Mouse (Mus musculus) forebrain, embryonic 11.5 days (tissue): ENCODE measurements around the gene Sp100. TPM values are rescaled to one million over a fixed set of nuclear protein-coding genes. Genes with fewer than 3 reads are reported as not detected.
"Not testable (repeated sequence)": the region's sequence is repeated elsewhere in the genome, so short reads cannot be mapped to it uniquely, and the experiment has no call there.

Experiments used
- ATAC-seq: fragments of 200-750 bp; cut with Nextera tagmentation; replicated peaks from 2 replicates; pipeline ENCODE4 v1.8.0; 2017; ENCODE audit warnings: moderate TSS enrichment; ENCODE audit not compliant: low FRiP score
- DNase-seq: peaks from one replicate; pipeline ENCODE4 v3.0.0-alpha.2; 2017; ENCODE audit warnings: low spot score
- H3K27ac ChIP-seq: fragments of 300-500 bp; sonication (generic); 2 replicates; pipeline ENCODE4 v1.5.1; 2014; ENCODE audit warnings: low read depth, low read length
- H3K27me3 ChIP-seq: fragments of 300-500 bp; sonication (generic); 2 replicates; pipeline ENCODE4 v1.6.1; 2014; ENCODE audit warnings: mild to moderate bottlenecking, low read length, mixed read lengths; ENCODE audit not compliant: control insufficient read depth, insufficient read depth
- H3K36me3 ChIP-seq: fragments of 300-500 bp; sonication (generic); 2 replicates; pipeline ENCODE4 v1.6.1; 2014; ENCODE audit warnings: mild to moderate bottlenecking, low read length, moderate library complexity, mixed read lengths; ENCODE audit not compliant: control insufficient read depth, insufficient read depth
- H3K4me1 ChIP-seq: fragments of 300-500 bp; sonication (generic); replicated peaks from 2 replicates; pipeline ENCODE4 v1.6.1; 2014; ENCODE audit warnings: low read length, mixed read lengths; ENCODE audit not compliant: control insufficient read depth, insufficient read depth
- H3K4me2 ChIP-seq: fragments of 300-500 bp; sonication (generic); 2 replicates; pipeline ENCODE4 v1.6.1; 2014; ENCODE audit warnings: low read depth, mild to moderate bottlenecking, low read length, moderate library complexity, mixed read lengths; ENCODE audit not compliant: severe bottlenecking
- H3K4me3 ChIP-seq: fragments of 300-500 bp; sonication (generic); 2 replicates; pipeline ENCODE4 v1.5.1; 2014; ENCODE audit warnings: low read depth, low read length
- H3K9ac ChIP-seq: fragments of 300-500 bp; sonication (generic); 2 replicates; pipeline ENCODE4 v1.6.1; 2014; ENCODE audit warnings: low read length
- H3K9me3 ChIP-seq: fragments of 300-500 bp; sonication (generic); 2 replicates; pipeline ENCODE4 v1.6.1; 2016; ENCODE audit warnings: low read length, mixed read lengths; ENCODE audit not compliant: control insufficient read depth
- WGBS: fragments of 180-500 bp; shearing (Covaris S2); extraction: QIAGEN DNeasy Blood & Tissue Kit; methylation state at CpG from one replicate; pipeline ENCODE4 v1.1.7; 2014; 5-methylcytosine and 5-hydroxymethylcytosine counted together
- polyA plus RNA-seq: library from polyadenylated mRNA; unstranded; fragments of >200 nt; fragmentation: Nextera tagmentation; extraction: Ambion mirVana; gene quantifications from 2 replicates; pipeline ENCODE4 v1.2.1, GENCODE M21; 2014

The Sp100 gene
- 0.29 and 0.65 TPM in 2 replicates for polyA plus RNA-seq

- H3K4me1 ChIP-seq, H3K4me3 ChIP-seq, H3K27me3 ChIP-seq, H3K9ac ChIP-seq, H3K4me2 ChIP-seq, ATAC-seq, H3K9me3 ChIP-seq, H3K27ac ChIP-seq, H3K36me3 ChIP-seq, DNase-seq: not testable (repeated sequence)
- WGBS = 89% methylated on average over 6 of the region's 6 CpGs
Observed at GRCm38 (mm10) chr1:85649881-85650280, at the start of gene Sp100. Gene Sp100 (plus strand): TSS chr1:85649988.

GRCm38 (mm10) chr1:85600078-85600477 is 49.7 kb upstream of the Sp100 start, which contains the start of gene Sp140:
Gene Sp140 (plus strand): TSS chr1:85600378.
- not testable (repeated sequence) for H3K9ac ChIP-seq, H3K27ac ChIP-seq, DNase-seq, H3K4me3 ChIP-seq, H3K4me2 ChIP-seq, H3K36me3 ChIP-seq, ATAC-seq, H3K27me3 ChIP-seq, H3K4me1 ChIP-seq, H3K9me3 ChIP-seq
- WGBS = no CpG with 5 or more reads among the region's 5 CpGs

GRCm38 (mm10) chr1:85600794-85601193 is 49.0 kb upstream of the Sp100 start:
- WGBS = 60% methylated on average over 4 of the region's 4 CpGs
- not testable (repeated sequence) for H3K27me3 ChIP-seq, H3K36me3 ChIP-seq, H3K9ac ChIP-seq, H3K4me1 ChIP-seq, H3K4me2 ChIP-seq, H3K27ac ChIP-seq, DNase-seq, H3K4me3 ChIP-seq, H3K9me3 ChIP-seq, ATAC-seq

GRCm38 (mm10) chr1:85604341-85604740 is 45.4 kb upstream of the Sp100 start:
- H3K36me3 ChIP-seq, H3K4me1 ChIP-seq, H3K27ac ChIP-seq, DNase-seq, H3K4me2 ChIP-seq, ATAC-seq, H3K9ac ChIP-seq, H3K4me3 ChIP-seq, H3K9me3 ChIP-seq, H3K27me3 ChIP-seq: not testable (repeated sequence)
- WGBS = no CpG with 5 or more reads among the region's 1 CpGs

- H3K4me3 ChIP-seq, H3K9me3 ChIP-seq, H3K4me1 ChIP-seq, H3K27me3 ChIP-seq, H3K4me2 ChIP-seq, DNase-seq, H3K36me3 ChIP-seq, ATAC-seq, H3K27ac ChIP-seq, H3K9ac ChIP-seq: not testable (repeated sequence)
- WGBS = 88% methylated on average over 3 of the region's 4 CpGs
Observed at GRCm38 (mm10) chr1:85608361-85608760, 41.4 kb upstream of the Sp100 start.

GRCm38 (mm10) chr1:85610581-85610980 is 39.2 kb upstream of the Sp100 start:
- H3K9me3 ChIP-seq, H3K27ac ChIP-seq, H3K4me1 ChIP-seq, H3K4me2 ChIP-seq, H3K36me3 ChIP-seq, DNase-seq, H3K27me3 ChIP-seq, H3K9ac ChIP-seq, ATAC-seq, H3K4me3 ChIP-seq: not testable (repeated sequence)
- WGBS = no CpG with 5 or more reads among the region's 4 CpGs

- H3K27me3 ChIP-seq, H3K4me1 ChIP-seq, H3K27ac ChIP-seq, H3K9me3 ChIP-seq, H3K9ac ChIP-seq, H3K4me2 ChIP-seq, H3K4me3 ChIP-seq, ATAC-seq, H3K36me3 ChIP-seq, DNase-seq: not testable (repeated sequence)
- WGBS = 92% methylated on average over 3 of the region's 3 CpGs
Observed at GRCm38 (mm10) chr1:85615096-85615495, 34.7 kb upstream of the Sp100 start.

GRCm38 (mm10) chr1:85615819-85616218 is 34.0 kb upstream of the Sp100 start:
- ATAC-seq, H3K27ac ChIP-seq, H3K9me3 ChIP-seq, H3K4me3 ChIP-seq, H3K9ac ChIP-seq, H3K36me3 ChIP-seq, H3K27me3 ChIP-seq, DNase-seq, H3K4me1 ChIP-seq, H3K4me2 ChIP-seq: not testable (repeated sequence)
- WGBS = 70% methylated on average over 3 of the region's 3 CpGs

- not testable (repeated sequence) for H3K9ac ChIP-seq, H3K9me3 ChIP-seq, H3K4me3 ChIP-seq, H3K36me3 ChIP-seq, H3K27me3 ChIP-seq, H3K27ac ChIP-seq, H3K4me1 ChIP-seq, DNase-seq, H3K4me2 ChIP-seq, ATAC-seq
- WGBS = 70% methylated on average over 4 of the region's 5 CpGs
Observed at GRCm38 (mm10) chr1:85617161-85617560, 32.6 kb upstream of the Sp100 start.
